Mouse (Mus musculus) liver, postnatal 0 days (tissue): ENCODE data around the gene Ppp1r21.

Source experiments
- CTCF ChIP-seq: sonication (generic); IDR thresholded peaks from 2 replicates; pipeline ENCODE4 v1.5.1; 2016; ENCODE audit warnings: antibody characterized with exemption, low read depth
- EP300 ChIP-seq: IDR thresholded peaks from 2 replicates; pipeline ENCODE4 v1.6.1; 2016; ENCODE audit warnings: antibody characterized with exemption, low read depth, mild to moderate bottlenecking

GRCm38 (mm10) chr17:88625931-88626330 is 96.0 kb downstream of the Ppp1r21 start:
- TF ChIP-seq CTCF (no peak), EP300 (no peak)
